Mouse (Mus musculus): ENCODE data around the gene L2hgdh.
A peak's percentile ranks its signal among the peaks of the same experiment; 100 is the strongest.

L2hgdh gene

GRCm38 (mm10) chr12:69729246-69729645 lies 4.6 kb upstream of the L2hgdh start:
- DNase-seq (ENCODE audit: low spot score in 2 of 2) = no peak

DNA sequence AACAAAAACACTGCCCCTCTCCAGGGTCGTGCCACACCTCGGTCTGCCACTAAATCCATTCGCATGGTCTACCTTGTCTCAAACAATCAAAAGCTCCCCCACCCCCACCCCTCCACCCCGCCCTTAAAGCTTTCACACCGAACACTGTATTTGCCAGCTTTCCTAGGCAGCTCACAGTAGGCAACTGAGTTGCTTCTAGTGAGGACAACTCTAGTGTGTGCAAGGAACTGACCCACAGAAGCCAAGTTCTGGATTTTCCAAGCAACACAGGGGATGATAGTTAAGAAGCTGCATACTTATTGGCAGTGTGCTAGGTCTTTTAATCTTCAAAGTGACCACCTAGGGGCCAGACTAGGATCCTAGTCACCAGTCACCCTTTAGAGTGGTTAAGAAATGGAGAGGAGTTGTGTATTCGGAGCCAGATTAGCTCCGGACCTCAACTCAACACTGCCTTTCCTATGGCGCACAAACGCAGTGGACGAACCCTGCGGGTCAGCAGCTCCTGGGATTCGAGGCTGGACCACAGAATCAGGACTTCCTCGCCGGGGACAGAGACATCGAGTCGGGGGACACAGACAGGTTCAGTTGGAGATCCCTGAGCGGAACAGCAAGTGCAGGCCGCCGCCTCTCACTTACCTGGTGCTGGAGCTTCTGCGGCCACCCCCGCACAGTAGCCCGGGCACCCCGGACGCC lies 509 bp downstream of the L2hgdh start:
- DNase-seq (ENCODE audit: low spot score in 2 of 2) = no peak

- DNase-seq (ENCODE audit: low spot score in 2 of 2) = no peak
These were observed 1.3 kb downstream of the L2hgdh start for GRCm38 (mm10) chr12:69723376-69723775.

DNA sequence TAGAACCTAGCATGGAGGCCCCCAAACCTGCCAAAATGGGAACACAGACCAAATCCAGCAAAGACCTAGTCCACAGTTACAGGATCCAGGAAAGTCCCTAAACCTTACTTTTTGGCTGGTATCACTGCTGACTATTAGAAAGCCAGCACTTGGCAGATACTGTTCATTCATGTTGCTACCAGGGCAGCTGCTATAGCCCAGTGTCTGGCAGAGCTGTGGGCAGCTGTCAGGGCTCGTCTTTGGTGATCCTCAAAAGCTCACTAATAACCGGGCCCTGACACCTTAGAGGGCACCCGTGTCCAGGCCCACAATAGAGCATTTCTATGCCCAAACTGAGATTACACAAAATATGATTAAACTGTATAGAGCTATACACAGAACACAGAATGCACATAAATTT lies 1.8 kb downstream of the L2hgdh start:
- DNase-seq (ENCODE audit: low spot score in 2 of 2) = no peak

DNA sequence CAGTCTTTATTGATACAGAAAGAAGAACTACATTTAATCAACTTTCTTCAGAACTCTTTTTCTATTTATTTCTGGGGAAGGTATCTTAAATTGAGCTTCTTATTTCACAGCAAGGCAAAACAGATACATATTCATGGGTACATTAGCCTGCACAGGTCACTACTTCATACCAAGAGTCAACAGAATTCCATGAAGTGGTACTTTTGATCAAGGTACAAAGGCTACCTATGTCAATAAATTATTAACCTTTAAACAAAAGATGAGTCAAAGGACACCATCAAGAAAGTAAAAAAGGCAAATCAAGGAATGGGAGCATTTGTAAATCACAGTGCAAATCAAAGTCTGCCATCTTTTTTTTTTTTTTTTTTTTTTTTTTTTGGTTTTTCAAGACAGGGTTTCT lies 11.0 kb downstream of the L2hgdh start:
- no peak for DNase-seq (ENCODE audit: low spot score in 2 of 2)

DNA sequence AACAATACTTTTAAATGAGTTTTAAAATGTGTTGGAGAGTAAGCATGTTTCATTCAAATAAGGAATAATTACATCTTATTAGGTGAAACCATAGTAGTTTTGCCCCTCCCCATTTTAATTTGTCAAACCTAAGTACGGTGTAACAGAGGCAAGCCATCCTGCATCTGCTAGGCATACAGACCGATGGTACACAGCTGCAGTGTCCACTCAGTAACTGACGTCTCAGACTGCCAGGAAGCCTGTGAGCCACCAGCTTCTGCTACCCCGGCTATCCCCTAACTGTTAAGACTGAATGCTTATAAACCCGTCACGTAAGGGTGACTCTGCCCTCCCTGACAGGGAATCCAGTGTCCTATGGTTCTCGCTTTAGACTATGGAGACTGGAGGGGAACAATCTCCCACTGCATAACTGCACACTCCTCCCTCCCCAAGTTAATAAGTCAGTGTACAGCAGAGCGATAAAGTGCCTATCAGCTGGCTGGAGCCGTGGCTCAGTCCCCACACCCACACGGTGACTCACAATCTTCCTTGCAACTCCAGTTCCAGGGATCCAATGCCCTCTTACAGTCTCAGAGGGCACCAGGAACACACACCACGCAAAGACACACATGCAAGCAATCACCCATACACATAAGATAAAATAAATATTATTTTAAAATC lies 19.7 kb downstream of the L2hgdh start:
- no peak for DNase-seq (ENCODE audit: low spot score in 2 of 2)

DNA sequence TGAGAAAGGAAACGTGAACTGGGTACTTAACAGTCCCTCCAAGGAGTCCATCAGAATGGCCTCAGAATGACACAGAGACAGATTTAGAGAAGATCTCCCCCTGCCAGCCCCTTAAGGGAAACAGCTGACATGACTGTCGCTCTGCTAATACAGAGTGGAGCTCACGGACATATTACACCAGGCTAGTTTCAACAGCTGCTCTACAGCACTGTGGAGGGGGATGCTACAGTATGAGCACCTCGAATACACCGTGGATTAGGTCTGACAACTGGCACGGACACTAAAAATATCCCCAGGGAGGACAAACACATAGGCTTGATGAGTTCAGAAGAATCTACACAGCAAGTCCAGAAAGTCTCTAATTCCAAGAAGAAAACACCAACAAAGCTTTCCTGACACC lies 26.3 kb downstream of the L2hgdh start:
- DNase-seq (ENCODE audit: low spot score in 2 of 2) = no peak

- peak in 1 of 2 experiments; percentile 22 for DNase-seq (ENCODE audit: low spot score in 2 of 2)
These were observed 27.9 kb downstream of the L2hgdh start for GRCm38 (mm10) chr12:69696746-69697145.

DNA sequence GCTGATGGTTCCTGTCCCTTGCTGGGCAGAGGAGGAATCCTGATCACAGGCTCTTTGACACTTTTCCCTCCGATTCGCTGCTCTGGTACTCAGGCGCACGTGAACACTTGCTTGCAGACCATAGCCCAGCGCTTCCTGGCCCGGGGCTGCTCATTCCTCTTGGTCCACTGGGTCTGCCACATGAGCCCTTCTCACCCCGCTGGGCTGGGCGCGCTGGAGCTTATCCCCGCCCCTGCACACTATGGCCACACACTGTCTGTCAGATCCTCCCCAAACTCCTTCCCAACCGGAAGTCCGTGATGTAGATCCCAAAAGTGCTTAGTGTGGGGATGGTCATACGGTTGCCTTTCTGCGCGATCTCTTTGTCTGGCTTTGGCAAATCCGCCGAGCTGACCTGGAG lies 31.2 kb downstream of the L2hgdh start:
- DNase-seq (ENCODE audit: low spot score in 2 of 2) = no peak

- DNase-seq (ENCODE audit: low spot score in 2 of 2) = no peak
These were observed 34.0 kb downstream of the L2hgdh start for GRCm38 (mm10) chr12:69690714-69691113.

DNA sequence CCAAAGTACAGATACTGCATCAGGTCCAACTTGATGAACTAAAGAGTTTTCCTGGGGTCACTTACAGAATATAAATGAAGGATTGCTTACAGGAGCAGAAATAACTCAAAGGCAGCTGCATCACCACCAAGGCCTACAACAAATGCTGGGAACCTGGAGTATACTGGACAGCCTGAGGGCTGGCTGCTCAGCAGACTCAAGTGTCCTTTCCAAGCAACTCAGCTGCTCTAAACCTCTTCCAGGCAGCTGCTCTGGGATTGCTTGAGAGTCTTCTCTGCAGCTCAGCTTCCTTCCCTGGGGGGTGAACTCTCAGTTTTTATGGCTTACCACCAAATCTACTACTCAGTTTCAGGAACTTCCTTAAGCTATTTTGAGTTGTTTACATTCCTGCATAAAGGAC lies 35.6 kb downstream of the L2hgdh start:
- DNase-seq (ENCODE audit: low spot score in 2 of 2) = no peak

DNA sequence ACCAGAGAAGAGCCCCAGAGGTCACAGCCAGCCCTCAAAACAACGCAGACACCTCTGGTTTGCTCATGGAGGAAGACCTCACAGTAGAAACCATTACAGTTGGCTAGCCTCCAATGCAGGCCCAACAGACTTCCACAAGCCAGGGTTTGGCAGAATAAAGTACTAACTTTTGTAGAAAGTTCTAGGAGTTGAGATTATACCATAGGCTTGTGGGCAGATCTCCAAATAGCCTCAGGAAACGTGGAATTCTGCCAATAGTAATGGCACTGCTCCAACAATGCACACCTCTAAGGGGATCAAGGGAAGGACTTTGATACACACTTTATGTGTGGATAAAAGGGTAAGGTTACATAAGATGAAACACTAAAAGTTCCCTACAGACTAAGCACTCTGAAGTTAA lies 36.3 kb downstream of the L2hgdh start:
- DNase-seq (ENCODE audit: low spot score in 2 of 2) = no peak

GRCm38 (mm10) chr12:69683537-69683936 lies 41.1 kb downstream of the L2hgdh start:
- DNase-seq (ENCODE audit: low spot score in 2 of 2) = peak; percentile 71 to 88

- no peak for DNase-seq (ENCODE audit: low spot score in 2 of 2)
These were observed 41.8 kb downstream of the L2hgdh start for GRCm38 (mm10) chr12:69682788-69683419.

DNA sequence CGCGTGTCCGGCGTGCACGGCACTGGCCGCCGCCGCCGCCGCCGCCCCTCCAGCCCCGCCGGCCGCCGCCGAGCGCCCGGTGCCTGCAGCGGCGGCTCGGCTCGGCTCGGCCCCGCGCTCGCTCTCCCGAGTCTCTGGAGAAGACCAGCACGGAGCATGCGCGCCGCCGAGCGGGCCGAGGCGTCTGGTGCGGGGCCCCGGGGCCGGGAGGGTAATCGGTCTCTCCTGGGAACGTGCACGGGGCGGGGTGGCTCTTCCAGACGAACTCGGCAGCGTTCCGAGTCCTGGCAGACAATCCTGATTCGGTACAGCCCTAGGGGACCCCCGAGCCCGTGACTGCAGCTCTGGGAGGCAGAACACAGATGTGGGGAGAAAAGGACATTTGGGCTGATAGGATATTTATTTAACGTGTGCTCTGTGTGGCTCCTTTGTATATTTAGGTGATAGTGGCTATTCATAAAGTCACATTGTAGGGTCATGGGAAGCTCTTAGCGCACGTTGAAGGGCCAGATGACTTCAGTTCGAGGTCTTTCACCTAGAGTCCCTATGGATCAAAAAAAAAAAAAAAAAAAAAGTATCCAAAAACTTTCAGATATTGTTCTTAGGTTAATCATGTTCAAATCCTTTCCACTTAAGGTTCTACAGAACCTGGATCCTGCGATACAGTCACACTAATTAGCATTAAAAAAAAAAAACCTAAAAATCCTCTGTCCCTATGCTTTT lies 42.4 kb downstream of the L2hgdh start:
- DNase-seq (ENCODE audit: low spot score in 2 of 2) = peak; percentile 61 to 86

GRCm38 (mm10) chr12:69681566-69682061 lies 43.1 kb downstream of the L2hgdh start, which contains the start of gene Sos2:
TSS of gene Sos2 (minus strand) at chr12:69681852.
- DNase-seq (ENCODE audit: low spot score in 2 of 2) = peak; percentile 44 to 54

- DNase-seq (ENCODE audit: low spot score in 2 of 2) = peak; percentile 43 to 50
These were observed 43.8 kb downstream of the L2hgdh start for GRCm38 (mm10) chr12:69680635-69681565.

DNA sequence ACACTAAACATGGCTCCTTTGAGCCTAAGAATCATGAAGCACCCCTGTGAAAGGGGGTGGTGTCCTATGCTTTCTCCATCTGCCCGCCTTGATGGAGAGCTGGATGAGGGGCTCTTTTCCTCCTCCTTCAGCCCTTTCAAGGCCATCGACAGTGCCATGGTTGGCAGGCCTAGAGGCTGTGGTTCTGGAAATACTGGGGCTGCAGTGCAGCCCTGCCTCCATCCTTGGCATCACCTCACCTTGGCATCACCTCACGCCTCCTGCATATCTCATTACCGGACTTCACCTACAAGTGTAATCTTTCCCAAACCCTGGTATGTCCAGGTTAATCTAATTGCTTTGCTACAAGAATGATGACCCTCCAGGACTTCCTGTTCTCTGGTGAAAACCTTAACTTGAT lies 48.5 kb downstream of the L2hgdh start:
- no peak for DNase-seq (ENCODE audit: low spot score in 2 of 2)

DNA sequence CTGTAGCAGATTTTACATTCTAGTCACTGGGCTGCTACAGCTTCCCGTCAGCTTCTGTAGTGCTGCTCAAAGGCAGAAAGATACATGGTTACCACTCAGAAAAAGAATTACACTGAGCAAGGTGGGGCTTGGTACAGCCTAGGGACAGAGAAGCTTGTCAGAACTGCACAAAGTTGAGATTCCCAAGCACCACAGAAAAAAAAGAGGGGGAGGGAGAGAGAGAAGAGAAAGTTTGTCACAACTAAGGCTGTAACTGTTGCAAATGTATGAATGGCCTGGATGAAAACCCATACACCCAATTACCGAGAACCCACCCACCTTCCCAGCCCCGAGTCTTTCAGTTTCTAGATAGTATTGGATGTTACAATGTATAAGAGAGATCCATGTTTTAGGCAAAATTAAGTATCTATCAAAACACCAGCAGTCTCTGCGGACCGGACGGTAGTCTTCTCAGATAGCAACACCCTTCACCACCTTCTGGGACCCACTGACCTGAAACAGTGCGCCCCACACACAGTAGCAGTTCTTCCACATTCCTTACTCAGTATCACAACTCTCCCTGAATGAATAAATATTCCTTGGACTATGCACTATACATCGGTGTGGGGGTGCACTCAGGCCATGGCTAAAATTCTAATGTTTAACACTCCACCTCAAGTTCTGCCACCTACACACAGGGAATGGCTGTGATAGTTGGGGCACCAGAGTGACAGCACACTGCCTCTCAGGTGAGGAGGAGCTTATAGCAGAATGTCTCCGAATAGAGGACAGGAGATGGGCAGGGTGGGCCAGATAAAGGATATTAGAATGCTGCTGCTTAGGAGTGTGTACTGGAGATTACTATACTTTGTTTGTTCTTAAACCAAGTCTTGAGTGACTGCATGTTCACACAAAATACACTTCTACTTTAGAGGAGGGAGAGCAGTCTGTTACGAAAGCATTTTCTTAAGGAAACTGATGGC lies 49.8 kb downstream of the L2hgdh start:
- DNase-seq (ENCODE audit: low spot score in 2 of 2) = no peak

DNA sequence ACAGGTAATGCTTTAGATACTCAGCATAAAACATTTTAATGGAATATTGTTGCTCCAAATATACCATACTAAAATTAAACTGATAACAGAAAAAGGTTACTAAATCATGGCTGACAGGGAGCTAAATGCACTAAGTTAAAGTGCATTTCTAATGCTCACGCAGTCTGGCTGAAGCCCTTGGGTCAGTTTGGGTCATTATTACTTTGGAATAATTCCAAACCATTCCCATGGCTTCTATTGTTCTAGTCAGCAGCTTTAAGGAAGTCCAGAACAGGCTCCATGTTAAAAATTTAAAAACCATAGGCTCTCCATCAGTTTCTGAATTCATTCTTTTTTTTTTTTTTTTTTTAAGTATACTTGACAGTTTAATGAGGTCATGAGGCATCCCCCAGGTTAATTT lies 50.5 kb downstream of the L2hgdh start:
- no peak for DNase-seq (ENCODE audit: low spot score in 2 of 2)
